Mouse (Mus musculus) liver, embryonic 16.5 days (tissue): ENCODE results near the gene Srms. TPM values are rescaled to one million over a fixed set of nuclear protein-coding genes. Genes with fewer than 3 reads are reported as not detected.

ENCODE experiments used
- ATAC-seq: fragments of 200-750 bp; cut with Nextera tagmentation; 2 replicates; pipeline ENCODE4 v1.8.0; 2017; ENCODE audit warnings: low read depth, mild to moderate bottlenecking, moderate number of reproducible peaks, moderate library complexity
- H3K27ac ChIP-seq: fragments of 300-500 bp; sonication (generic); 2 replicates; pipeline ENCODE4 v1.5.1; 2014; ENCODE audit warnings: mild to moderate bottlenecking, low read length
- H3K27me3 ChIP-seq: fragments of 300-500 bp; sonication (generic); 2 replicates; pipeline ENCODE4 v1.6.1; 2014; ENCODE audit warnings: low read depth, low read length, mixed read lengths; ENCODE audit not compliant: control insufficient read depth, insufficient read depth
- H3K36me3 ChIP-seq: fragments of 300-500 bp; sonication (generic); 2 replicates; pipeline ENCODE4 v1.6.1; 2014; ENCODE audit warnings: mild to moderate bottlenecking; ENCODE audit not compliant: control insufficient read depth, insufficient read depth
- H3K4me1 ChIP-seq: fragments of 300-500 bp; sonication (generic); 2 replicates; pipeline ENCODE4 v1.6.1; 2014; ENCODE audit warnings: low read depth, low read length, mixed read lengths; ENCODE audit not compliant: control insufficient read depth
- H3K4me2 ChIP-seq: fragments of 300-500 bp; sonication (generic); 2 replicates; pipeline ENCODE4 v1.6.1; 2014; ENCODE audit warnings: low read depth, low read length, mixed read lengths
- H3K4me3 ChIP-seq: fragments of 300-500 bp; sonication (generic); 2 replicates; pipeline ENCODE4 v1.5.1; 2014; ENCODE audit warnings: low read depth, mild to moderate bottlenecking, low read length
- H3K9ac ChIP-seq: fragments of 300-500 bp; sonication (generic); 2 replicates; pipeline ENCODE4 v1.6.1; 2014; ENCODE audit warnings: low read depth, low read length
- H3K9me3 ChIP-seq: fragments of 300-500 bp; sonication (generic); replicated peaks from 2 replicates; pipeline ENCODE4 v1.6.1; 2016; ENCODE audit warnings: low read length; ENCODE audit not compliant: control insufficient read depth
- WGBS: fragments of 180-500 bp; shearing (Covaris S2); extraction: QIAGEN DNeasy Blood & Tissue Kit; methylation state at CpG from one replicate; pipeline ENCODE4 v1.1.7; 2014; ENCODE audit not compliant: insufficient replicate concordance; 5-methylcytosine and 5-hydroxymethylcytosine counted together
- polyA plus RNA-seq: library from polyadenylated mRNA; unstranded; fragments of >200 nt; fragmentation: Nextera tagmentation; extraction: Ambion mirVana; gene quantifications from 2 replicates; pipeline ENCODE4 v1.2.1, GENCODE M21; 2015

Gene Srms
- polyA plus RNA-seq, 1 experiment from 2014 or later: 0.54 TPM

- Histone ChIP-seq H3K27me3 (peaks cover 8% of the 10 kb centered on the region), H3K4me1 (peaks cover 16% of the 10 kb centered on the region), H3K36me3 (no peaks in the 10 kb centered on the region), H3K9me3 (no peaks in the 10 kb centered on the region), H3K4me3 (no peak overlapping the region), H3K4me2 (no peak overlapping the region), H3K27ac (peak overlapping the region; percentile 74; the same call in 1 of the 2 replicates), H3K9ac (no peak overlapping the region)
- WGBS: 61% methylated on average over 1 of the region's 1 CpGs
- ATAC-seq: no peak
These were observed 23.7 kb downstream of the Srms start for GRCm38 (mm10) chr2:181189321-181189720.

- peaks cover 5% of the 10 kb centered on the region for H3K27me3 ChIP-seq
- no peak for ATAC-seq
- peak overlapping the region; percentile 87; the same call in 1 of the 2 replicates for H3K4me3 ChIP-seq
- H3K4me2 ChIP-seq: peak overlapping the region; percentile 99
- peak overlapping the region; percentile 74 for H3K27ac ChIP-seq
- H3K36me3 ChIP-seq: no peaks in the 10 kb centered on the region
- H3K9ac ChIP-seq: peak overlapping the region; percentile 46; the same call in 1 of the 2 replicates
- peaks cover 16% of the 10 kb centered on the region for H3K4me1 ChIP-seq
- H3K9me3 ChIP-seq: no peaks in the 10 kb centered on the region
- 64% methylated on average over 2 of the region's 2 CpGs for WGBS
These were observed 24.3 kb downstream of the Srms start for GRCm38 (mm10) chr2:181188681-181189080.

- Histone ChIP-seq H3K4me2 (peak within 1 kb of the TSS; percentile 99), H3K4me3 (peak within 1 kb of the TSS; percentile 87), H3K27ac (peak within 1 kb of the TSS; percentile 90), H3K9ac (peak within 1 kb of the TSS; percentile 87), H3K9me3 (no peaks in the 10 kb centered on the region), H3K4me1 (peaks cover 16% of the 10 kb centered on the region), H3K27me3 (peaks cover 5% of the 10 kb centered on the region), H3K36me3 (no peaks in the 10 kb centered on the region)
- ATAC-seq: peak; percentile 96
- under 1% methylated on average over 64 of the region's 64 CpGs for WGBS
These were observed 25.6 kb downstream of the Srms start, which contains the start of gene Ppdpf for GRCm38 (mm10) chr2:181187121-181188000. Ppdpf (plus strand) TSS chr2:181187247.

GRCm38 (mm10) chr2:181186635-181187034 lies 26.4 kb downstream of the Srms start:
- Histone ChIP-seq H3K27me3 (peaks cover 5% of the 10 kb centered on the region), H3K4me3 (peak overlapping the region; percentile 87), H3K27ac (peak overlapping the region; percentile 90), H3K36me3 (no peaks in the 10 kb centered on the region), H3K4me1 (peaks cover 16% of the 10 kb centered on the region), H3K9ac (peak overlapping the region; percentile 61), H3K4me2 (peak overlapping the region; percentile 99), H3K9me3 (no peaks in the 10 kb centered on the region)
- peak; percentile 73 for ATAC-seq
- WGBS: 1% methylated on average over 14 of the region's 14 CpGs

GRCm38 (mm10) chr2:181180898-181181297 lies 32.1 kb downstream of the Srms start:
- Histone ChIP-seq H3K9me3 (no peaks in the 10 kb centered on the region), H3K27ac (no peak overlapping the region), H3K9ac (no peak overlapping the region), H3K4me2 (no peak overlapping the region), H3K4me1 (no peaks in the 10 kb centered on the region), H3K4me3 (no peak overlapping the region), H3K36me3 (no peaks in the 10 kb centered on the region), H3K27me3 (peaks cover 4% of the 10 kb centered on the region)
- ATAC-seq: no peak
- WGBS: 53% methylated on average over 6 of the region's 6 CpGs

GRCm38 (mm10) chr2:181178471-181178870 lies 34.5 kb downstream of the Srms start:
- WGBS: 42% methylated on average over 5 of the region's 5 CpGs
- ATAC-seq: no peak
- H3K4me2 ChIP-seq: no peak overlapping the region

GRCm38 (mm10) chr2:181178015-181178414 lies 35.0 kb downstream of the Srms start:
- WGBS: 41% methylated on average over 3 of the region's 3 CpGs
- no peaks in the 10 kb centered on the region for H3K27me3 ChIP-seq
- no peaks in the 10 kb centered on the region for H3K36me3 ChIP-seq
- H3K9ac ChIP-seq: no peak overlapping the region
- H3K4me3 ChIP-seq: no peak overlapping the region
- ATAC-seq: no peak
- no peak overlapping the region for H3K4me2 ChIP-seq
- no peaks in the 10 kb centered on the region for H3K4me1 ChIP-seq
- H3K9me3 ChIP-seq: no peaks in the 10 kb centered on the region
- no peak overlapping the region for H3K27ac ChIP-seq

More at GRCm38 (mm10) chr2:181178471-181178870, 34.5 kb downstream of the Srms start:
- H3K4me3 ChIP-seq: no peak overlapping the region
- H3K27me3 ChIP-seq: no peaks in the 10 kb centered on the region
- no peak overlapping the region for H3K9ac ChIP-seq
- H3K4me1 ChIP-seq: no peaks in the 10 kb centered on the region
- H3K36me3 ChIP-seq: no peaks in the 10 kb centered on the region
- H3K27ac ChIP-seq: no peak overlapping the region
- no peaks in the 10 kb centered on the region for H3K9me3 ChIP-seq

GRCm38 (mm10) chr2:181174646-181175045 lies 38.3 kb downstream of the Srms start:
- Histone ChIP-seq H3K27me3 (no peaks in the 10 kb centered on the region), H3K9ac (no peak overlapping the region), H3K27ac (no peak overlapping the region), H3K9me3 (no peaks in the 10 kb centered on the region), H3K4me2 (no peak overlapping the region), H3K4me3 (no peak overlapping the region), H3K4me1 (no peaks in the 10 kb centered on the region), H3K36me3 (no peaks in the 10 kb centered on the region)
- no peak for ATAC-seq
- WGBS: 69% methylated on average over 3 of the region's 3 CpGs

- no peak for ATAC-seq
- Histone ChIP-seq H3K9ac (no peak overlapping the region), H3K9me3 (no peaks in the 10 kb centered on the region), H3K4me2 (no peak overlapping the region), H3K4me3 (no peak overlapping the region), H3K27me3 (no peaks in the 10 kb centered on the region), H3K27ac (no peak overlapping the region), H3K4me1 (no peaks in the 10 kb centered on the region), H3K36me3 (no peaks in the 10 kb centered on the region)
- 69% methylated on average over 5 of the region's 5 CpGs for WGBS
These were observed 46.5 kb downstream of the Srms start for GRCm38 (mm10) chr2:181166469-181166868.
